Mouse (Mus musculus): ENCODE results near the gene Btbd35f9. TPM values are rescaled to one million over a fixed set of nuclear protein-coding genes. Genes with fewer than 3 reads are reported as not detected.
"Not testable (repeated sequence)": the region's sequence is repeated elsewhere in the genome, so short reads cannot be mapped to it uniquely, and the experiment has no call there.

Btbd35f9 gene
- not detected in 2 replicates for total RNA-seq (2021)
- long read RNA-seq, experiment 1 = 0 reads
- long read RNA-seq, experiment 2 = 0 reads

DNA sequence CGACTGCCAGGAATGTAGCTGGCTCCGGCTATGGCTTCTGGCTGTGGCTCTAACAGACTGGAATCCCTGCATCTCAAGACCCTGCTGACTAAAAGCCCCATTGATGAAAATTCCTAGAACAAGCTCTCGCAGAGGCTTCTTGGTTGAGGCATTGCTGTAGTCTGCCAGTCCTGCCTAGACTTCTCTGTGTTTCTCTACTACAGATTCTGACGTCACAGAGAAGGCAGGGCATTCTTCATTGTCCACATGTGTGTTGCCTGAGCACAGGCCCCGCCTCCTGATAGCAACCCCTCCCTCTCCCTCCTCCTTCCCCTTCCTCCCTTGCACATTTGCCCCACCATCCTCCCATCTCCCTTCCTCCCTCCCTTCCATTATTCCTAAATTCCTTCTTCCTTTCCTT lies at the start of gene Btbd35f9:
TSS of gene Btbd35f9 (minus strand) at position 101 of the 400 bp plus-strand sequence.
- DNase-seq = not testable (repeated sequence)

Other genes starting within 250 kb of the Btbd35f9 start
- gene Btbd35f6, start 205.0 kb downstream of the Btbd35f9 start, total RNA-seq (2021) = not detected in 2 replicates
- gene Gm21870, start 174.7 kb downstream of the Btbd35f9 start, total RNA-seq (2021) = not detected in 2 replicates
- gene Spin2g, start 77.2 kb upstream of the Btbd35f9 start, total RNA-seq (2021) = not detected in 2 replicates